Mouse (Mus musculus) retina, postnatal 7 days (tissue): ENCODE data around the gene Apaf1.

Experiments
- DNase-seq: peaks from one replicate; pipeline ENCODE4 v3.0.0-alpha.2; 2012; ENCODE audit warnings: low read depth, low spot score

Apaf1 gene

DNA sequence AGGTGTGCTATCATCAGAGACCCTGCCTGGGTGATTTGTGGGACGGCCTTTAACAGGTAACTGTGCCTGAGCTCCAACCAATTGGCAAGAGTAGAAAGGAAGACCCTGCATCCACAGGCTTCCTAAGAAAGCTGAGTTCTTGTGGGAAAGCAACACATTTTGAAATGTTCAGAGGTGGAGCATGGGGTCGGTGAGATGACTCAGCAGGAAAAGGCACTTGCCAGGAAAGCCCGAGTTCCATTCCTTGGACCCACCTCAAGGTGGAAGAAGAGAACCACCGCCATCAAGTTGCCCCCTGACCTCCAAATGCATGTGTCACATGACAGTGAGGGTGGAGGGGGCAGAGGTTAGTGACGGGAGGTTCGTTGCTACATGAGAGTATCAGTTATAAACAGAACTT lies 108.1 kb downstream of the Apaf1 start:
- no peak for DNase-seq

DNA sequence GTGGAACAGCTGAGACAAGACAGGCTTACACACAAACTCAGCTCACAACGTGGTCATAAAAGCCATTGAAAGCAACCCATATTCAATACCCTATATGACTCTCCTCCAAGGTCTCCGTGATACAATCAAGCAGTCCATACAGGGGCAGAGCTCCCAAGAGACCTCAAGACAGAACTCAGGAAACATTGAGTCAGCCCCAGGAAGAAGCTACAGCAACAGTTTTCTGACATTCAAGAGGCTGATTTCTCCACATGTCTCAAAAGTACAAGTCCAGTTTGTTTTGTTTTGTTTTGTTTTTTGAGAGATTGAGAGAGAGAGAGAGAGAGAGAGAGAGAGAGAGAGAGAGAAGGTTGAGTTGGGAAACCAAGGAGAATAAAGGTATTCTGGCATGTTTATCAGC lies 108.5 kb downstream of the Apaf1 start:
- DNase-seq, result no peak

DNA sequence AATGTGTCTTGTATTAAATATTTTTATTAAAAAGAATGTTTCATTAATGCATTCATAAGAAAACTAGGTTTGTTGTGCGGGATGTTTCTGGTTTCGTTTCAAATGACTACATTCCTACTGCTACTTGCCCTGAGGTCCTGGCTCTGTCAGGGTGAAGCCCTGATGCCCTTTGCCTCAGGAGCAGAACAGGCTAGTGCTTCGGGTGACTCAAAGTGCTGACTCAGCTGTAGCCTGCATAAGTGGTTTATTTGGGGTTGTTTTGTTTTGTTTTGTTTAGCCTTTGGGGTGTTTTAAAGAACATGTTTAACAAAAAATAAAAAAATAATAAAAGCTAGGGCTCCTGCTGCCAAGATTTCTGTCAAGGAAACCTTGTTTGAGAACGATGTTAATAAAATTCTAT lies 112.0 kb downstream of the Apaf1 start:
- no peak for DNase-seq

DNA sequence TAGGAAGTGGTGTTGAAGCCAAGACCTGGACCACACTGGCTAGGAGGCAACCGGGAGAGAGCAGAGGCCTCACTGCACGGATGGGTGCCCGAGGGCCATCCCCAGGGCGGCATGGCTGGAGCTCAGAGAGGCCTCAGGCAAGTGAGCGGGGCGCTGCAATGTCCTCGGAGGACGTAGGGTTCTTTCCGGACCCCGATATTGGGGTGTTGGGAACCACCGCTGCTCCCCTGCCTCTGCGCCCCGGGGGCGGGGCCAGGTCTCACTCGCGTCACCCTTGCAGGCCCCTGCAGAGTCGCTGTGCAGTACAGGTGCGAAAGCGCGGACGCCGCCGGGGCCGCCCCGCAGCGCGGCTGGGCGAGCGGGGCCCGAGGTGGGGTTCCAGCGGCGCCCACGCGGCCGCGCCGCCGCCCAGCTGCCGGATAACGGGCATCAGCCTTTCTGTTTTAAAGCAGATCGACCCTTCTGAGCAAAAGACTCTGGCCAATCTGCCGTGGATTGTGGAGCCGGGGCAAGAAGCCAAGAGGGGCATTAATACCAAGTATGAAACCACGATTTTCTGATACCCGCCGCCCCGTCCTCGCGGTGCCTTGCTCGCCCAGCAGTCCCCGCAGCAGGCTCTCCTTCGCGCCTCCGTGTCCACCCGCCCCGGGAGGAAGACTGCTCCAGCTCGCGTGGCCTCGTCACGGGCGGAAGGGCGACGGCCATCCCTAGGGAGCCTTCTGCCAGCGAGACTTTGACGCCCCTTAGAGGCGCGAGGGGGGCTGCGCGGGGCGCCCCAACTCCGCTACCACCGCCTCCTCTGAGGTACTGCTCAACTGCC lies 113.0 kb downstream of the Apaf1 start:
- DNase-seq, result peak; percentile 28

DNA sequence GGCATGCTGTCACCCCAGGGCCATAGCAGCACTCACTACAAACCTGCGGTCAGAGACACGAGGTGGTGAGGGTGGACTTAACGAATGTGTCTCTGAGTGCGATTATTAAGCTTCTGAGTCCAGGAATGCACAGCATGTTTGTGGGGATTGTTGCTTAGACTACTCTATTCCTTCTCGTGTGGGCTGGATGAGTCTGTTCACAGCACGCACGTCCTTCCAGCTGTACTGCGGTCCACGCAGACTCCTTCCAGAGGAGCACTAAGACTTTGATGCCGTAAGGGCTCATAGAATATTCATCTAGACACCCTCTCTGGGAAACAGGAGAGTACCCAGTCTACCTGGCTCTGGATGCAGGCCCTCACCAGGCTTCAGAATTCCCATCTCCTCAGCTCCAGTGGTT lies 114.3 kb downstream of the Apaf1 start:
- no peak for DNase-seq

DNA sequence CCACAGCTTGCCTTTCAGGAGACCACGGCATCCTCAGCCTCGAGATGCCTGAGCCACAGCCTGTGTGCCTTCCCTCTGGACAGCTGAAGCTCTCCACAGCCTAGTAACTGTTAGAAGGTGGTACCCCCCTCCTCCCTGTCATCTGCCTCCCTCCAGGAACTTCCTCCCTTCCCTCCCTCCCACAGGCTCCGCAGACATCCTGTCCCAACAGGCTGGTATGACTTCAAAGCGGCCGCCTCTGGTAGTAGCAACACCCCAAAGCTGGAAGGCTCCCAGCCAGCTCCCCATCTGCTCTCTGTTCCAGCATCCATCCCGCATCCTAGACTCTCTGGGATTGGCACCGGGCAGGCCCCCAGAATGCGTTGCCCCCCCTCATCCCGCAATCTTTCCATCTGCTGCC lies 115.7 kb downstream of the Apaf1 start:
- DNase-seq, result no peak

DNA sequence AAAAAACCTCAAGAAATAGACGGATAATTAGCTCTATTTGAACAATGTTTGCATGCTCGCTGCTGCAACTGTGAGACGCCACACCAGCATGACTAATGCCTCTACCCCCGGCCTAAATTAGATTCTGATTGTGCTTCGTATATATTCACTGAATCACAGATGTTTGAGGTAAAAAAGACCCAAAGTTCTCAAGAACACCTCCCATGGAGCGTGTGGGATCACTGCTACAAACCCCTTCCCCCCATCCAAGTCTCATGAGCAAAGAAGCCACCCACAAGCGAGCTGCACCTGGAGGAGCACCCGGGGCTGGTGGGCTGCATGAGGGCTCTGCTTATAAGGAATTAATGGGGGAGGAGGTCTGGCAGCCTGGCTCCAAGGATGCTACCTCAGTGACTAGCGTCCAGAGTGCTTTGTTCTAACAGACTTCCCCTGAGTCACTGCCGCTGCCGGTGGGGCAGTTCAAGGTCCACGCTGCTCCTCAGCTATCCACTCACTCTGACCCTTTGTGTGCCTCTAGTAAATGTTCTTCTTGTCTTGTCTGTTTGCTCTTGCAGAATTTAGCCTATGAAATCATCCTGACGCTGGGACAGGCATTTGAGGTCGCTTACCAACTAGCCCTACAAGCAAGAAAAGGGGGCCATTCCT lies 116.8 kb downstream of the Apaf1 start:
- DNase-seq, result no peak

DNA sequence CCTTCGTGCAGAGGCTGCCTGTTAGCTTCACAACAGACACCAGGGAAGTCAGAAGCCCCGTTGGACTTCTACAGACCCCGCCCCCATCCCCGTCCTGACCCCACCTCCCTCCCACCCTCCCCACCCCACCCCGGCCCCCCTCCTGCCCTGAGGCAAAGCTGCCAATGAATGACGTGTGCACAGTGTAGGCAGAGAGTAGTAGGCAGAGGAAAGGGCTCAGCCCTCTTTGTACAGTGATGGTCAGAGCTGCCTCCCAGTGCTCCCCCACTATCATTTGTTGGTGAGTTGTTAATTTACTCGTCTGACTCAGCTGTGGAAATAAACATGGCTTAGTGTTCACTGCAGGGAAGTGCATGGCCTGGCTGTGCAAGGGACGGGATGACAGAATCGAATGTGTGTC lies 118.1 kb downstream of the Apaf1 start:
- no peak for DNase-seq

DNA sequence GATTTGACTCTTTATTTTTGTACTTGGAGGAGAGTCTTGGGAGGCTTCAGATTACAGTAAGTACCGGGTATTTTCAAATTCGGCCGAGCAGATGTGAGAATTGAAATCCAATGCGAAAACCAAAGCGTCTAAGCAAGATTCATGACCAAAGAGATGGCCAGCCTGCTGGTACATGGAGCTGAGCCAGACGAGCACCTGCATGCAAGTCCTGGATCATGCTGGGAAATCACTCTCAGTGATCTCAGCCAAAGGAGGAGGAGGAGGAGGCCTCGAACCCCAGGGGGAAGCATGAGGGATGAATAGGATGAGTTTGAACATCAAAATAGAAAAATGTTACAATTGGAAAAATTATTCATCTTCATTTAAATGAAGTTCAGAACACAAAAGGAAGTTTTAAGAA lies 122.2 kb downstream of the Apaf1 start:
- no peak for DNase-seq

DNA sequence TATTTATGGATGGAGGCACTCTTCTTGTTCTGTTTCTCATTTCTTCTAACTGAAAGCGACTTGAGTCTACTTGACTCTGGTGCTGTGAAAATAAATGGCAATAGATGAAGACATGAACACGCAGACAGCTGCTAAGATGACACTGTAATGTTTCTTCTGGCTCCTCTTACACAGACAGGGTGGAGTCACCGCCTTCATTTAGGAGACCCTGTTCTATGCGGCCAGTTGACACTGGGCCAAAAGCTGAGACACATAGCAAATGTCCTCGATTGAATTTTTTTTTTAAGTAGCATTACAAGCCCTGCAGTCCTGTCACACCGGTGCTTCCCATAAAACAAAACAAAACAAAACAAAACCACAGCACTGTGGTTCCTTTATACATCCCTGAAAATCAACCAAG lies 128.7 kb downstream of the Apaf1 start:
- DNase-seq, result no peak

DNA sequence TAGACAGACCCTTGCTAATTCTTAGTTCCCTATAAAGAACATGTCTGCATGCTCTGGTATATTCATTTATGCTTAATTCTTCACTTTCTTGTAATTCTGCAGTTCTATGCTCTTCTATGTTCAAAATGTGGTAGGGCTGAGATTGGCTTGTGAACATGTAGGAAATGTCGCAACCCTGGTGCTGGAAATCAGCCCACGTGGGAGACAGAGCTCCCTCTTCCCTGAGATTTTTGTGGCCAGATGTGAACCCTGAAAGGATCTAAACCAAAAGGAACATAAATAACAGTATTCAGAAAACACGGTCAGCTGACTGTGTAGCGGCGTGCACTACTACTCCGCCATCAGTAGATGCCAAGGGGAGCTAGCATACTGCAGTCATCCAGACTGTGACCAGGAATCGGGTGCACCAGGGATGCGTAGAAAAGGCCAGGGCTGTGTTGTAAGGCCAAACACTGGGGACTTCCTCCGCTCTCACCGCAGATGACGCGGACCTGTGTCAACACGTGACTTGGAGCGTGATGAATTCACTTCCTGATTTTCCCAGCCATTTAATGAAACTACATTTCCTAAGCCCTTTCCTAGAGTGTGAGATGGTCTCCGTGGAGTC lies 129.4 kb downstream of the Apaf1 start:
- no peak for DNase-seq

DNA sequence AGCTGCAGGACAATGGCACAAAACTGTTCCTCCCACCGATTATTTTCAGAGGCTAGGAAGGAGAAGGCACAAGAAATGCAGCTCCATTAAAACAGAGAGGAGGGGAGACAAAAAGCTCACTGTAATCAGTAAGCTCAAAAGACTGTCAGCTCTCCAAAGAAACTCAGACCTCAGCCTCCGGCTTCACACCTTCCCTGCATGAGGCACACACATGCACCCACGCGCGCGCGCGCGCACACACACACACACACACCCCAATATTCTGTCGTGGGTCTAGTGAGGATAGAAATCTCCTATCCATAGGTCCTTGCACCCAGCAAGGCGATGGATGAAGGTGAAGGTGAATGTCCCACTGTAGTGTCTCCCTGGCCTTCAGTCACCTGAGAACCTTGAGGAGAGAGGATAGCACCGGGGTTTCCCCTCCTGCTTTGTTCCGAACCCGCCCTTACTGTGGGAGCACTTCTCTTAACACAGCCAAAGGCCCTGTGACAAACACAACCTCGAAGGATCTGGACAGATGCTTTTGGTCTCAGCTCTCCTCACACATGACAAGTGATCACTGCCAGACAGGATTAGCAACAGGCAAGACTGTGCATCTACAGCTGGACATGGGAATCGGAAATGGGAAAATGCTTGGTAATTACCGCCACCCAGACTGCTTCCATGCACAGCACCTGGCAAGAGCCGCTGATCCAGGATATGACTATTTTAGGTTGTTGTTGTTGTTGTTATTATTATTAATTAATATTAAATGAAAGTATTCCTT lies 134.8 kb downstream of the Apaf1 start:
- no peak for DNase-seq

DNA sequence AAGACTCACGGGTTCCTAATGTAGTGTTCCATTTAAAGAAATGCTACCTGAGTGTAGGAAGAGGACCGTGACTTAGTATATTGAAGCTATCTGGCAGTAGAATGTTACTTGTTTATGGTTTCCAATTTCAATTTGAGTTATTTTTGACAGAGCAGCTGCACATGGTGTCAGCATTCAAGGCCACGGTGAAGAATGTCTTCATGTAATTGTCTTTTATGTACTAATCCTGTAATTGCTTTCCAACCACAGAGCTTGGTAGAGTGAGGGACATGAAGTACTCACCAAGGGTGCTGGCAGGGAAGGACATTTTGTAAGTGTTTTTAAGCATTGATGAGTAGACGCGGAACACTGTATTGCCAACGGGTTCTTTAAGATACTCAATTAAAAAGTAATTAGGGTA lies 135.5 kb downstream of the Apaf1 start:
- DNase-seq, result no peak

DNA sequence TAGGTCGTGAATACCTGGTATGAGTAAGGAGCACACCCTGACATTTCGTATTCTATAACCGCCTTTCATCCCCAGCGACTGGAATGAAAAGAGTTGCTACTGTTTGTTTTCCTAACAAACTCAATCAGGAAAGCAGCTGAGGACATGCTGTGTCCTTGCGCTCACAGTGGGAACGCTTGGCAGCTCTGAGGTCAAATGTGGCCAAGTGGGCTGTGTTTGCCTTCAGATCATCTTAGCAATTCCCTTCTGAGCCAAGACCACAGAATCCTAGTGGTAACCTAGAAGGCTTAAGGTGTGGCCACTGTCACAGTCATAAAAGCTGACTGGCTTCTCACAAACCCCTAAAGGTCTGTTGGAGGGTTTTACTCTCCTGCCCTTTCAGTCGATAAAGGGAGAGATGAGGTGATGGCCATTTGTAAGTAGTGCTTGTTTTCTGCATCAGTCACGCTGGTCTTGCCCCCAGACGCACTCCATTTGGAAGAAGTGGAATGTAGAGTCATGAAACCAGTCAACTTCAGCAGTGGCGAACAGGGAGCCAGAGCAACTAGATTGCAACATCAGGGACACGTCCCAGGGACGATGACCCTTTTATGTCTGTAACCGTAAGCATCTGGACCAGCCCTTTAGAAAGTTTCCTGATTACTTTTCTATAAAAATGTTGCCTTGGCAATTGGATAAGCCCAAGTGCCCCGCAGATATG lies 140.4 kb downstream of the Apaf1 start:
- no peak for DNase-seq

DNA sequence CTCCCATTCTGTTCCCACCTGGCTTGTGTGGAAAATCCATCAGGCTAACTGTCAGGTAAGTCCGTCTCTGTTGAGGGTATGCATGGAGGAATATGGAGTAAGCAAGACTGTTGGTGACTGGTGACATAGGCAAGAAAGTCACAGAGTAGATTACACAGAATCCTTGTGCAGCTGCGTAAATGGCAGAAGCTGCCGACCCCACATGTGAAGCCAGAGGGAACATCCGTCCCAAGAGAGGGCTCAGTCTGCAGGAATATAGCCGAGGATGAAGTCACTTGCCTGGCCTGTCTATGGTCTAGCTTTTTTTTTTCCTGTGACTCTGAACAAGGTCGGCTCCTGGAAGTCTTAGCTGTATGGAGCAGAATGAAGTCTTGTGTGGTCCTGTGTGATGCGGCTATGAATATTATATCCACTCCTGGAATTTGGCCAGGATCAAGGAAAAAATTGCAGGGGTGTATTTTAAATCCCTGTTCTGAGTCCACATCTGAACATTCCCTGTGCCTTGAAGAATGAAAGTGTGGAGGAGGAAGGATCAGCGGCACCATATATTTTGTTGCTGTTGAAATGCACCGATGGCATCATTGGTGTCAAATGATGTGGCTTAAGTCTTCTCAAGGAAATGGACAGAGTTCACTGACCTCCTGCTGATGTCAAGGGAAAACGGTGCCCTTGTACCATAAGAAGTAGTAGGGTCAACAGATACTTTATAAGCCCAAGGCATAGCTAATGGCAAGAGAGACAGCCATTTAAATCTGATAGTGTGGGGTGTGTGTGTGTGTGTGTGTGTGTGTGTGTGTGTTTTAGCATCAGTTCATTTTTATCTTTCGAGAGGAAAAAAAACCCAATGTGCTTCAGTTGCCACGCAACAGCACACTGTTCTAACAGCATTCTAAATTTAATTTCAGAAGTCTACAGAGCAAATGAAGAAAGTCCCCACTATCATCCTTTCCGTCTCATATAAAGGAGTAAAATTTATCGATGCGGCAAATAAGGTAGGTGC lies 141.7 kb downstream of the Apaf1 start:
- no peak for DNase-seq
